Mouse (Mus musculus): ENCODE data around the gene Heg1. TPM values are rescaled to one million over a fixed set of nuclear protein-coding genes. Genes with fewer than 3 reads are reported as not detected.
A peak's percentile ranks its signal among the peaks of the same experiment; 100 is the strongest.

Heg1 gene
- polyA plus RNA-seq, 1 experiment = 28.4 TPM

GRCm38 (mm10) chr16:33706111-33706890 is 22.1 kb downstream of the Heg1 start:
- 92% methylated on average over 14 of the region's 14 CpGs for WGBS
- no peak for DNase-seq
- no peak for TF ChIP-seq CTCF (conservative IDR thresholded peaks at IDR 0.05; ENCODE audit: insufficient read depth, insufficient read length, low read depth, low read length)
- no peak for TF ChIP-seq POLR2A (IDR thresholded peaks at IDR 0.05; ENCODE audit: low read depth, low read length)
- Histone ChIP-seq H3K27me3 (replicated peaks; ENCODE audit: control insufficient read depth, insufficient read depth, low read length) (no peaks in the 10 kb centered on the region), H3K4me1 (ENCODE audit: control insufficient read depth, insufficient read depth, low read length) (no peaks in the 10 kb centered on the region), H3K27ac (ENCODE audit: insufficient read depth, low read depth, low read length) (no peak overlapping the region), H3K36me3 (ENCODE audit: control insufficient read depth, insufficient read depth, low read length) (no peaks in the 10 kb centered on the region), H3K4me3 (ENCODE audit: insufficient read depth, low read depth, low read length) (no peak overlapping the region)

- Histone ChIP-seq H3K36me3 (ENCODE audit: control insufficient read depth, insufficient read depth, low read length) (no peaks in the 10 kb centered on the region), H3K4me3 (ENCODE audit: insufficient read depth, low read depth, low read length) (no peak overlapping the region), H3K27me3 (replicated peaks; ENCODE audit: control insufficient read depth, insufficient read depth, low read length) (no peaks in the 10 kb centered on the region), H3K27ac (ENCODE audit: insufficient read depth, low read depth, low read length) (0 out of 2 replicates have a peak overlapping the region, but pooled peaks have one; percentile 3), H3K4me1 (ENCODE audit: control insufficient read depth, insufficient read depth, low read length) (no peaks in the 10 kb centered on the region)
- WGBS = 83% methylated on average over 10 of the region's 10 CpGs
- DNase-seq = peak; percentile 29
- TF ChIP-seq POLR2A (IDR thresholded peaks at IDR 0.05; ENCODE audit: low read depth, low read length) (no peak), CTCF (conservative IDR thresholded peaks at IDR 0.05; ENCODE audit: insufficient read depth, insufficient read length, low read depth, low read length) (no peak)
These were observed 23.9 kb downstream of the Heg1 start for GRCm38 (mm10) chr16:33708031-33708430.

GRCm38 (mm10) chr16:33708585-33709397 is 24.6 kb downstream of the Heg1 start:
- Histone ChIP-seq H3K27me3 (replicated peaks; ENCODE audit: control insufficient read depth, insufficient read depth, low read length) (no peaks in the 10 kb centered on the region), H3K4me1 (ENCODE audit: control insufficient read depth, insufficient read depth, low read length) (no peaks in the 10 kb centered on the region), H3K36me3 (ENCODE audit: control insufficient read depth, insufficient read depth, low read length) (no peaks in the 10 kb centered on the region), H3K4me3 (ENCODE audit: insufficient read depth, low read depth, low read length) (no peak overlapping the region), H3K27ac (ENCODE audit: insufficient read depth, low read depth, low read length) (no peak overlapping the region)
- TF ChIP-seq CTCF (conservative IDR thresholded peaks at IDR 0.05; ENCODE audit: insufficient read depth, insufficient read length, low read depth, low read length) (no peak), POLR2A (IDR thresholded peaks at IDR 0.05; ENCODE audit: low read depth, low read length) (no peak)
- WGBS = 90% methylated on average over 12 of the region's 12 CpGs
- DNase-seq = no peak

GRCm38 (mm10) chr16:33714271-33714670 is 30.1 kb downstream of the Heg1 start:
- DNase-seq = peak; percentile 82
- peak overlapping the region; percentile 3; the same call in 1 of the 2 replicates for H3K4me3 ChIP-seq (ENCODE audit: insufficient read depth, low read depth, low read length)
- no peaks in the 10 kb centered on the region for H3K36me3 ChIP-seq (ENCODE audit: control insufficient read depth, insufficient read depth, low read length)
- no peak overlapping the region for H3K27ac ChIP-seq (ENCODE audit: insufficient read depth, low read depth, low read length)
- WGBS = 10% methylated on average over 13 of the region's 13 CpGs
- H3K4me1 ChIP-seq (ENCODE audit: control insufficient read depth, insufficient read depth, low read length) = no peaks in the 10 kb centered on the region
- no peak for TF ChIP-seq CTCF (conservative IDR thresholded peaks at IDR 0.05; ENCODE audit: insufficient read depth, insufficient read length, low read depth, low read length)
- TF ChIP-seq POLR2A (IDR thresholded peaks at IDR 0.05; ENCODE audit: low read depth, low read length) = no peak
- H3K27me3 ChIP-seq (replicated peaks; ENCODE audit: control insufficient read depth, insufficient read depth, low read length) = no peaks in the 10 kb centered on the region

GRCm38 (mm10) chr16:33723241-33723640 is 39.1 kb downstream of the Heg1 start:
- Histone ChIP-seq H3K27ac (ENCODE audit: insufficient read depth, low read depth, low read length) (no peak overlapping the region), H3K4me3 (ENCODE audit: insufficient read depth, low read depth, low read length) (no peak overlapping the region), H3K36me3 (ENCODE audit: control insufficient read depth, insufficient read depth, low read length) (no peaks in the 10 kb centered on the region), H3K27me3 (replicated peaks; ENCODE audit: control insufficient read depth, insufficient read depth, low read length) (no peaks in the 10 kb centered on the region), H3K4me1 (ENCODE audit: control insufficient read depth, insufficient read depth, low read length) (no peaks in the 10 kb centered on the region)
- over 99% methylated on average over 2 of the region's 2 CpGs for WGBS
- TF ChIP-seq POLR2A (IDR thresholded peaks at IDR 0.05; ENCODE audit: low read depth, low read length) (no peak), CTCF (conservative IDR thresholded peaks at IDR 0.05; ENCODE audit: insufficient read depth, insufficient read length, low read depth, low read length) (no peak)
- DNase-seq = no peak

- Histone ChIP-seq H3K27ac (ENCODE audit: insufficient read depth, low read depth, low read length) (no peak overlapping the region), H3K4me3 (ENCODE audit: insufficient read depth, low read depth, low read length) (no peak overlapping the region), H3K4me1 (ENCODE audit: control insufficient read depth, insufficient read depth, low read length) (no peaks in the 10 kb centered on the region), H3K27me3 (replicated peaks; ENCODE audit: control insufficient read depth, insufficient read depth, low read length) (no peaks in the 10 kb centered on the region), H3K36me3 (ENCODE audit: control insufficient read depth, insufficient read depth, low read length) (no peaks in the 10 kb centered on the region)
- WGBS = 97% methylated on average over 3 of the region's 3 CpGs
- no peak for DNase-seq
- TF ChIP-seq CTCF (conservative IDR thresholded peaks at IDR 0.05; ENCODE audit: insufficient read depth, insufficient read length, low read depth, low read length) (0 out of 2 replicates have a peak, but pooled peaks have one; percentile 22), POLR2A (IDR thresholded peaks at IDR 0.05; ENCODE audit: low read depth, low read length) (no peak)
These were observed 39.8 kb downstream of the Heg1 start for GRCm38 (mm10) chr16:33723983-33724382.

- WGBS = 94% methylated on average over 17 of the region's 17 CpGs
- H3K4me3 ChIP-seq (ENCODE audit: insufficient read depth, low read depth, low read length) = no peak overlapping the region
- TF ChIP-seq CTCF (conservative IDR thresholded peaks at IDR 0.05; ENCODE audit: insufficient read depth, insufficient read length, low read depth, low read length) (no peak), POLR2A (IDR thresholded peaks at IDR 0.05; ENCODE audit: low read depth, low read length) (no peak)
- H3K27ac ChIP-seq (ENCODE audit: insufficient read depth, low read depth, low read length) = no peak overlapping the region
- no peak for DNase-seq
- no peaks in the 10 kb centered on the region for H3K27me3 ChIP-seq (replicated peaks; ENCODE audit: control insufficient read depth, insufficient read depth, low read length)
- H3K4me1 ChIP-seq (ENCODE audit: control insufficient read depth, insufficient read depth, low read length) = no peaks in the 10 kb centered on the region
- H3K36me3 ChIP-seq (ENCODE audit: control insufficient read depth, insufficient read depth, low read length) = no peaks in the 10 kb centered on the region
These were observed 42.1 kb downstream of the Heg1 start for GRCm38 (mm10) chr16:33726261-33726660.
